Comparison of ENCODE assay signal across 15 mouse cellular contexts in genomic region chr19:6294301-6294700, GRCm38 (mm10).
"Had no signal": no experiment of that assay in that cellular context is flagged by ENCODE, and none has a peak within 500 bp of the region (broad histone marks: within the 10 kb centered on the region; RNA-seq: fewer than 3 reads in every experiment).

No protein-coding gene starts in this region.

- H3K9ac ChIP-seq: limb, embryonic 12.5 days; limb, embryonic 15.5 days; lung, embryonic 15.5 days; stomach, embryonic 15.5 days had no signal

- H3K27me3 ChIP-seq: limb, embryonic 12.5 days; limb, embryonic 15.5 days; liver, embryonic 13.5 days; lung, embryonic 15.5 days; stomach, embryonic 15.5 days had no signal

- DNase-seq: kidney, adult 18-20 months; kidney, adult 9 months; kidney, postnatal 14 days; left cerebral cortex, postnatal 4 days; liver, embryonic 13.5 days; lung, adult 18-20 months; lung, postnatal 10 days; lung, postnatal 36 days; midbrain, embryonic 14.5 days; thymus, postnatal 36 days had no signal

- H3K4me2 ChIP-seq: limb, embryonic 12.5 days; limb, embryonic 15.5 days; liver, embryonic 13.5 days; lung, embryonic 15.5 days; midbrain, embryonic 11.5 days; stomach, embryonic 15.5 days had no signal

- H3K27ac ChIP-seq: limb, embryonic 12.5 days; limb, embryonic 15.5 days; lung, embryonic 15.5 days; stomach, embryonic 15.5 days had no signal

- H3K4me3 ChIP-seq: limb, embryonic 12.5 days; limb, embryonic 15.5 days; liver, embryonic 13.5 days; lung, embryonic 15.5 days; stomach, embryonic 15.5 days had no signal

- H3K9me3 ChIP-seq: limb, embryonic 12.5 days; limb, embryonic 15.5 days; liver, embryonic 13.5 days; lung, embryonic 15.5 days; stomach, embryonic 15.5 days had no signal

- H3K4me1 ChIP-seq: limb, embryonic 12.5 days had no signal
